Mouse (Mus musculus) intestine, embryonic 16.5 days (tissue): ENCODE measurements at regions not wholly inside any gene's neighbourhood (a gene's known extent, or its start where the extent isn't known, plus 50 kb on each side); places are given as distances from the start of the nearest gene placed in this dataset.

ENCODE experiments used
- ATAC-seq: fragments of 200-750 bp; cut with Nextera tagmentation; 2 replicates; pipeline ENCODE4 v1.8.0; 2017; ENCODE audit warnings: moderate TSS enrichment, moderate library complexity
- H3K27ac ChIP-seq: fragments of 300-500 bp; sonication (generic); 2 replicates; pipeline ENCODE4 v1.5.1; 2014; ENCODE audit warnings: mild to moderate bottlenecking, low read length
- H3K27me3 ChIP-seq: fragments of 300-500 bp; sonication (generic); replicated peaks from 2 replicates; pipeline ENCODE4 v1.6.1; 2014; ENCODE audit warnings: low read length, control low read depth, mixed read lengths; ENCODE audit not compliant: control insufficient read depth, insufficient read depth
- H3K36me3 ChIP-seq: fragments of 300-500 bp; sonication (generic); 2 replicates; pipeline ENCODE4 v1.6.1; 2014; ENCODE audit warnings: low read length, control low read depth; ENCODE audit not compliant: control insufficient read depth, insufficient read depth
- H3K4me1 ChIP-seq: fragments of 300-500 bp; sonication (generic); 2 replicates; pipeline ENCODE4 v1.6.1; 2014; ENCODE audit warnings: low read length, control low read depth, mixed read lengths; ENCODE audit not compliant: control insufficient read depth, insufficient read depth
- H3K4me2 ChIP-seq: fragments of 300-500 bp; sonication (generic); 2 replicates; pipeline ENCODE4 v1.6.1; 2014; ENCODE audit warnings: low read depth, low read length, control low read depth
- H3K4me3 ChIP-seq: fragments of 300-500 bp; sonication (generic); 2 replicates; pipeline ENCODE4 v1.5.1; 2014; ENCODE audit warnings: mild to moderate bottlenecking, low read length
- H3K9ac ChIP-seq: fragments of 300-500 bp; sonication (generic); 2 replicates; pipeline ENCODE4 v1.6.1; 2014; ENCODE audit warnings: low read depth, low read length
- H3K9me3 ChIP-seq: fragments of 300-500 bp; sonication (generic); 2 replicates; pipeline ENCODE4 v1.6.1; 2016; ENCODE audit warnings: low read length, control low read depth; ENCODE audit not compliant: control insufficient read depth
- WGBS: fragments of 180-500 bp; shearing (Covaris S2); extraction: QIAGEN DNeasy Blood & Tissue Kit; methylation state at CpG from one replicate; pipeline ENCODE4 v1.1.7; 2014; 5-methylcytosine and 5-hydroxymethylcytosine counted together

GRCm38 (mm10) chr11:56308383-56309105 lies 267.7 kb upstream of the Nmur2 start:
- no peaks in the 10 kb centered on the region for H3K27me3 ChIP-seq
- H3K9me3 ChIP-seq = no peaks in the 10 kb centered on the region
- H3K4me3 ChIP-seq = no peak overlapping the region
- ATAC-seq = no peak
- 91% methylated on average over 5 of the region's 5 CpGs for WGBS
- no peak overlapping the region for H3K9ac ChIP-seq
- H3K4me1 ChIP-seq = no peaks in the 10 kb centered on the region
- H3K36me3 ChIP-seq = no peaks in the 10 kb centered on the region
- no peak overlapping the region for H3K27ac ChIP-seq
- H3K4me2 ChIP-seq = no peak overlapping the region

- H3K4me3 ChIP-seq = no peak overlapping the region
- H3K27ac ChIP-seq = no peak overlapping the region
- no peak for ATAC-seq
- H3K4me2 ChIP-seq = no peak overlapping the region
- WGBS = 26% methylated on average over 3 of the region's 3 CpGs
- no peaks in the 10 kb centered on the region for H3K9me3 ChIP-seq
- H3K27me3 ChIP-seq = no peaks in the 10 kb centered on the region
- H3K9ac ChIP-seq = no peak overlapping the region
- no peaks in the 10 kb centered on the region for H3K36me3 ChIP-seq
- H3K4me1 ChIP-seq = no peaks in the 10 kb centered on the region
These were observed 266.2 kb upstream of the Nmur2 start for GRCm38 (mm10) chr11:56307051-56307450.

- H3K27me3 ChIP-seq = no peaks in the 10 kb centered on the region
- no peaks in the 10 kb centered on the region for H3K36me3 ChIP-seq
- no peak overlapping the region for H3K4me3 ChIP-seq
- 63% methylated on average over 13 of the region's 13 CpGs for WGBS
- H3K4me1 ChIP-seq = no peaks in the 10 kb centered on the region
- no peak overlapping the region for H3K4me2 ChIP-seq
- H3K27ac ChIP-seq = no peak overlapping the region
- H3K9me3 ChIP-seq = no peaks in the 10 kb centered on the region
- ATAC-seq = no peak
- H3K9ac ChIP-seq = no peak overlapping the region
These were observed 250.1 kb upstream of the Nmur2 start for GRCm38 (mm10) chr11:56290651-56291578.

GRCm38 (mm10) chr11:56285575-56286260 lies 244.9 kb upstream of the Nmur2 start:
- 72% methylated on average over 2 of the region's 2 CpGs for WGBS

GRCm38 (mm10) chr11:56281201-56281600 lies 240.4 kb upstream of the Nmur2 start:
- Histone ChIP-seq H3K4me1 (no peaks in the 10 kb centered on the region), H3K4me2 (no peak overlapping the region), H3K27me3 (no peaks in the 10 kb centered on the region), H3K27ac (no peak overlapping the region), H3K9ac (no peak overlapping the region), H3K9me3 (no peaks in the 10 kb centered on the region), H3K4me3 (no peak overlapping the region), H3K36me3 (no peaks in the 10 kb centered on the region)
- WGBS = 87% methylated on average over 4 of the region's 4 CpGs
- ATAC-seq = no peak

More at GRCm38 (mm10) chr11:56285575-56286260, 244.9 kb upstream of the Nmur2 start:
- Histone ChIP-seq H3K9ac (no peak overlapping the region), H3K27ac (no peak overlapping the region), H3K9me3 (no peaks in the 10 kb centered on the region), H3K27me3 (no peaks in the 10 kb centered on the region), H3K4me2 (no peak overlapping the region), H3K36me3 (no peaks in the 10 kb centered on the region), H3K4me3 (no peak overlapping the region), H3K4me1 (no peaks in the 10 kb centered on the region)
- no peak for ATAC-seq

GRCm38 (mm10) chr11:56280216-56280615 lies 239.4 kb upstream of the Nmur2 start:
- no peaks in the 10 kb centered on the region for H3K36me3 ChIP-seq
- no peaks in the 10 kb centered on the region for H3K9me3 ChIP-seq
- no peaks in the 10 kb centered on the region for H3K27me3 ChIP-seq
- WGBS = 53% methylated on average over 2 of the region's 2 CpGs
- no peak overlapping the region for H3K9ac ChIP-seq
- H3K4me3 ChIP-seq = no peak overlapping the region
- H3K27ac ChIP-seq = no peak overlapping the region
- H3K4me2 ChIP-seq = no peak overlapping the region
- ATAC-seq = no peak
- no peaks in the 10 kb centered on the region for H3K4me1 ChIP-seq

GRCm38 (mm10) chr11:56269915-56270493 lies 229.2 kb upstream of the Nmur2 start:
- no peak for ATAC-seq

GRCm38 (mm10) chr11:56262726-56263125 lies 221.9 kb upstream of the Nmur2 start:
- 94% methylated on average over 10 of the region's 10 CpGs for WGBS
- Histone ChIP-seq H3K27ac (no peak overlapping the region), H3K27me3 (no peaks in the 10 kb centered on the region), H3K9ac (no peak overlapping the region), H3K4me3 (no peak overlapping the region), H3K4me1 (no peaks in the 10 kb centered on the region), H3K36me3 (no peaks in the 10 kb centered on the region), H3K9me3 (no peaks in the 10 kb centered on the region), H3K4me2 (no peak overlapping the region)
- ATAC-seq = no peak

More at GRCm38 (mm10) chr11:56269915-56270493, 229.2 kb upstream of the Nmur2 start:
- no peaks in the 10 kb centered on the region for H3K4me1 ChIP-seq
- no peak overlapping the region for H3K4me2 ChIP-seq
- H3K36me3 ChIP-seq = no peaks in the 10 kb centered on the region
- no peaks in the 10 kb centered on the region for H3K27me3 ChIP-seq
- no peak overlapping the region for H3K27ac ChIP-seq
- H3K9ac ChIP-seq = no peak overlapping the region
- H3K4me3 ChIP-seq = no peak overlapping the region
- WGBS = 34% methylated on average over 3 of the region's 3 CpGs
- no peaks in the 10 kb centered on the region for H3K9me3 ChIP-seq

GRCm38 (mm10) chr11:56256356-56256755 lies 215.5 kb upstream of the Nmur2 start:
- Histone ChIP-seq H3K4me2 (no peak overlapping the region), H3K27ac (no peak overlapping the region), H3K4me3 (no peak overlapping the region), H3K4me1 (no peaks in the 10 kb centered on the region), H3K9ac (no peak overlapping the region), H3K36me3 (no peaks in the 10 kb centered on the region), H3K9me3 (no peaks in the 10 kb centered on the region), H3K27me3 (no peaks in the 10 kb centered on the region)
- 85% methylated on average over 2 of the region's 2 CpGs for WGBS
- ATAC-seq = no peak
